Mouse (Mus musculus) CD4-positive, CD25-positive, alpha-beta regulatory T cell, adult 4 months (primary cell): Measurements from ENCODE around the gene Hspbp1. TPM values are rescaled to one million over a fixed set of nuclear protein-coding genes. Genes with fewer than 3 reads are reported as not detected.

Source experiments
- ATAC-seq: one replicate; pipeline ENCODE4 v1.8.0; 2017
- polyA plus RNA-seq, 2 experiments: library from polyadenylated mRNA; unstranded; fragments of 100-300 nt; shearing (Covaris generic); gene quantifications; one replicate each; pipeline ENCODE4 v1.2.1; 2017

Gene Hspbp1
- polyA plus RNA-seq, 2 experiments from 2014 or later: 45.4 to 48.2 TPM

- no peak for ATAC-seq
These were observed 54.7 kb downstream of the Hspbp1 start for GRCm38 (mm10) chr7:4630198-4630597.

- no peak for ATAC-seq
These were observed 55.3 kb downstream of the Hspbp1 start for GRCm38 (mm10) chr7:4629586-4629985.

GRCm38 (mm10) chr7:4625928-4626327, 58.9 kb downstream of the Hspbp1 start:
- ATAC-seq: no peak

GRCm38 (mm10) chr7:4624343-4624742, 60.5 kb downstream of the Hspbp1 start:
- ATAC-seq: peak; percentile 44

- peak; percentile 79 for ATAC-seq
These were observed 61.2 kb downstream of the Hspbp1 start for GRCm38 (mm10) chr7:4623544-4624189.

- no peak for ATAC-seq
These were observed 64.9 kb downstream of the Hspbp1 start for GRCm38 (mm10) chr7:4619979-4620378.

- ATAC-seq: peak; percentile 90
These were observed 71.0 kb downstream of the Hspbp1 start for GRCm38 (mm10) chr7:4613740-4614403.

- no peak for ATAC-seq
These were observed 71.9 kb downstream of the Hspbp1 start for GRCm38 (mm10) chr7:4612956-4613355.

GRCm38 (mm10) chr7:4612386-4612785, 72.5 kb downstream of the Hspbp1 start:
- ATAC-seq: no peak

GRCm38 (mm10) chr7:4611921-4612341, 72.9 kb downstream of the Hspbp1 start:
- ATAC-seq: no peak

GRCm38 (mm10) chr7:4611511-4611910, 73.4 kb downstream of the Hspbp1 start:
- ATAC-seq: no peak

Other genes with a start within 250 kb of the Hspbp1 start
- gene Rdh13, start 239.4 kb downstream of the Hspbp1 start, polyA plus RNA-seq: 10 to 100 TPM; 17.4 to 27.8 TPM
- gene Eps8l1, start 224.4 kb downstream of the Hspbp1 start, polyA plus RNA-seq: 10 to 100 TPM in 1 of 2 experiments, 1 to 10 TPM in 1; 6.5 to 14.5 TPM
- gene Ppp1r12c, start 183.4 kb downstream of the Hspbp1 start, polyA plus RNA-seq: 10 to 100 TPM; 13.5 to 27.7 TPM
- 1 to 10 TPM; 6.9 to 8.3 TPM for gene Tnnt1, start 168.7 kb downstream of the Hspbp1 start, polyA plus RNA-seq
- 1 to 10 TPM; 1.6 to 2.4 TPM for gene Tnni3, start 160.8 kb downstream of the Hspbp1 start, polyA plus RNA-seq
- gene Dnaaf3, start 152.6 kb downstream of the Hspbp1 start, polyA plus RNA-seq: 1 to 10 TPM; 1.4 to 2.8 TPM
- gene Syt5, start 137.5 kb downstream of the Hspbp1 start, polyA plus RNA-seq: under 1 TPM in 1 of 2 experiments, not detected in 1; 0.35 TPM
- gene Ptprh, start 81.0 kb downstream of the Hspbp1 start, polyA plus RNA-seq: not detected
- 1 to 10 TPM; 2.9 to 4.2 TPM for gene Tmem86b, start 53.6 kb downstream of the Hspbp1 start, polyA plus RNA-seq
- gene Ppp6r1, start 26.0 kb downstream of the Hspbp1 start, polyA plus RNA-seq: 1 to 10 TPM; 6.7 to 9.1 TPM
- gene Brsk1, start 5.5 kb upstream of the Hspbp1 start, polyA plus RNA-seq: not detected
- under 1 TPM in 1 of 2 experiments, not detected in 1; 0.47 TPM for gene Tmem150b, start 40.2 kb upstream of the Hspbp1 start, polyA plus RNA-seq
- 10 to 100 TPM; 22.9 to 25.8 TPM for gene Kmt5c, start 55.0 kb upstream of the Hspbp1 start, polyA plus RNA-seq
- 1 to 10 TPM in 1 of 2 experiments, not detected in 1; 2.1 TPM for gene Cox6b2, start 68.0 kb upstream of the Hspbp1 start, polyA plus RNA-seq
- gene Fam71e2, start 86.2 kb upstream of the Hspbp1 start, polyA plus RNA-seq: not detected
- gene Il11, start 97.8 kb upstream of the Hspbp1 start, polyA plus RNA-seq: under 1 TPM in 1 of 2 experiments, not detected in 1; 0.16 TPM
- not detected for gene Tmem190, start 97.9 kb upstream of the Hspbp1 start, polyA plus RNA-seq
- gene Tmem238, start 104.6 kb upstream of the Hspbp1 start, polyA plus RNA-seq: under 1 TPM in 1 of 2 experiments, not detected in 1; 0.86 TPM
- 100 to 1,000 TPM; 446 to 574 TPM for gene Rpl28, start 107.8 kb upstream of the Hspbp1 start, polyA plus RNA-seq
- gene Ube2s, start 127.5 kb upstream of the Hspbp1 start, polyA plus RNA-seq: 10 to 100 TPM; 25.0 to 25.3 TPM
- gene Shisa7, start 159.6 kb upstream of the Hspbp1 start, polyA plus RNA-seq: under 1 TPM in 1 of 2 experiments, not detected in 1; 0.11 TPM
- 10 to 100 TPM; 29.1 to 47.3 TPM for gene Isoc2b, start 185.2 kb upstream of the Hspbp1 start, polyA plus RNA-seq
- under 1 TPM; 0.35 to 0.47 TPM for gene Isoc2a, start 192.1 kb upstream of the Hspbp1 start, polyA plus RNA-seq
- gene Gm36210, start 221.4 kb upstream of the Hspbp1 start, polyA plus RNA-seq: not detected
- gene Zfp628, start 230.1 kb upstream of the Hspbp1 start, polyA plus RNA-seq: 1 to 10 TPM in 1 of 2 experiments, under 1 TPM in 1; 0.99 to 1.5 TPM
- under 1 TPM in 1 of 2 experiments, not detected in 1; 0.61 TPM for gene Nat14, start 237.0 kb upstream of the Hspbp1 start, polyA plus RNA-seq
- gene Ssc5d, start 240.7 kb upstream of the Hspbp1 start, polyA plus RNA-seq: under 1 TPM in 1 of 2 experiments, not detected in 1; 0.12 TPM